Mouse (Mus musculus): ENCODE results near the gene Ntmt1. TPM values are rescaled to one million over a fixed set of nuclear protein-coding genes. Genes with fewer than 3 reads are reported as not detected.

Ntmt1 gene
- 21.2 and 24.8 TPM in 2 replicates for polyA plus RNA-seq (2012; rRNA removed; ENCODE audit: low replicate concordance)

DNA sequence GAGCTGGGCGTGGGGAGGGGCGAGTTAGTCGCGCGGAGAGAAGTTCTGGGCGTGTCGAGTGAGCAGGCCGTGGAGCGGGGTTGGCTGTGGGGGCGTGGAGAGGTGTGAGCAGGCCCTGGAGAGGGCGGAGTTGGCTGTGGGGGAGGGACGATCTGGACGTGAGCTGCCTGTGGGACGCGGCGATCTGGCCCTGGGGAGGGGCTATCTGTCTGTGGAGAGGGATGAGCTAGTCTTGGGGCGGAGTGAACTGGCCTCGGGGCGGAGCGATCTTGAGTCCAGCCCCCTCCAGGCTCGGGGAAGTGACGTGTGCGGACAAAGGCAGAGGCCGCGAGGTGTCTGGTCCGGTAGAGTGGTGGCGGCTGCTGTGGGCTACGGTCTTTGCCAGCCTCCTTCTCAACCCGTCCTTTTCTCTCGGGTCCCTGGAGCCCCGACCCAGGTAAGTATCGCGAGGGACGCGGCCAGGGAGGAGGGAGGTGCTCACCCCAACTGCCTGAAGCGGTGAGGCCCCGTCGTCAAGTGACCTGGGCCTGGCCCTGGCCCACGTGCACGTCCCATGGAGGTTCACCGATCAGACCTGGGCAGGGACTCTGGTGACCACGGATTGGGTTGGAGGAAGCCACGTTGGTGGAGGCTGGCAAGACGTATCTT, at the start of gene Ntmt1:
TSS of gene Ntmt1 (plus strand) at position 179 of the 648 bp plus-strand sequence.

GRCm38 (mm10) chr2:30803604-30804003, 4.0 kb upstream of the Ntmt1 start, which contains the start of gene 1700001O22Rik:
Gene 1700001O22Rik, minus strand, starts transcription at chr2:30803661.

DNA sequence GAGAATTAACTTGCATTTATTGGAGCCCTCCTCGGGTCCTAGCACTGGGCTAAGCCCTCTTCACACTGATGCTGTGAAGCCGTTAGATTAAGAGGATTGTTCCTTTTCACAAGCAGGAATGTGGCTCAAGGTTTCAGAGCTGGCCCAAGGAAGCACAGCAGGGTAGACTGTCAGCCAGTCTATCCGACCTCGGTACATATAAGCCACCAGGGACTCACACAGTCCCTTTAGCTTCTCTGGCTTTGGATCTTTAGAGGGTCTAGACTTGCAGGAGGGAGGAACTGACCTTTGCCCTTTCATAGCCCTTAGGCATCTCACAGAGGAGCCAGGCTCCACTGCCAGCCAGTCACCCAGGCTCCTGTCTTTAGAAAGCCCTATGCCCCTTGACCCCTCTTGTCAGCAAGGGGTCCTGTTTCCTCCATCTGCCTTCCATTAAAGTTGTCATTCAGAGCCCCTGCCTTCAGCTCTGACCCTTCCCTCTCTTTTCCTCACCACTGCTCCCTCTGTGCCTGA, 22.7 kb downstream of the Ntmt1 start, which contains the start of gene Asb6:
TSS of gene Asb6 (minus strand) at position 51 of the 513 bp plus-strand sequence.

DNA sequence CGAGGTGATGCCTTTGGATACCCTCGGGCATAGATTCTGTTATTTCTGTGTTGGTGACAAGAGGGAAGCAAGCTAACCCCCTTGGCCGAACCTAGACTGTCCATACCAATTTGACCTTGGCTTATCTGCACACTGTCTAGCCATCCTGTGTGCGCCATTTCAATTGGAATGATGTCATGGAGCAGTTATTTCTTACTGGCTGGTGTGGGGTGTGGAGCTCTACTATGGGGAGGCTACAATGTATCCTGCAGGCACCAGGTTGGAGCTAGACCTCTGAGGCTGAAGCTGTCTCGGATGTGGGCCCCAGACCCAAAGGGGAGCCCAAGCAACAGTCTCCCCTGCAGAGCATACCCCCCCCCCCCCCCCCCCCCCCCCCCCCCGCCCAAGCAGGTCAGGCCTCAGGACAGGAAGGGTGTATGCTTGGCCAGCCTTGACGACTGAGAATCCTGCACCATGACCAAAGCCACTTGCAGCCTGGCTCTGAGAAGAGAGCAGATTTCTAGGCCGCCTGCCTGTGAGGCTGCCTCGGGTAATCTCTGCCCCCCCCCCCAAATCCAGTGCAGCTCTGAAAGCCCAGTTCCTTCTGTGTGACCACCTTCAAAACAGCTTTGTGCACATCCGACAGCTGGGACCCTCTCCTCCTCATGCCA, 26.9 kb downstream of the Ntmt1 start, which contains the start of gene Prrx2:
TSS of gene Prrx2 (plus strand) at position 600 of the 650 bp plus-strand sequence.

Other genes starting within 250 kb of the Ntmt1 start
- 0.85 TPM in 1 of 2 replicates, not detected in the other for gene Cstad, start 212.8 kb upstream of the Ntmt1 start, polyA plus RNA-seq (2012; rRNA removed; ENCODE audit: low replicate concordance)
- gene 1700001O22Rik, start 4.2 kb upstream of the Ntmt1 start, polyA plus RNA-seq (2012; rRNA removed; ENCODE audit: low replicate concordance) = 0.64 and 3.4 TPM in 2 replicates
- gene Asb6, start 22.5 kb downstream of the Ntmt1 start, polyA plus RNA-seq (2012; rRNA removed; ENCODE audit: low replicate concordance) = 25.1 and 27.8 TPM in 2 replicates
- gene Prrx2, start 27.1 kb downstream of the Ntmt1 start, polyA plus RNA-seq (2012; rRNA removed; ENCODE audit: low replicate concordance) = 3.2 and 4.0 TPM in 2 replicates
- gene Ptges, start 122.0 kb downstream of the Ntmt1 start, polyA plus RNA-seq (2012; rRNA removed; ENCODE audit: low replicate concordance) = 12.7 and 14.5 TPM in 2 replicates
- 12.3 and 19.9 TPM in 2 replicates for gene Tor1b, start 145.1 kb downstream of the Ntmt1 start, polyA plus RNA-seq (2012; rRNA removed; ENCODE audit: low replicate concordance)
- 66.2 and 88.2 TPM in 2 replicates for gene Tor1a, start 160.1 kb downstream of the Ntmt1 start, polyA plus RNA-seq (2012; rRNA removed; ENCODE audit: low replicate concordance)
- gene BC005624, start 174.4 kb downstream of the Ntmt1 start, polyA plus RNA-seq (2012; rRNA removed; ENCODE audit: low replicate concordance) = 4.2 and 6.4 TPM in 2 replicates
- gene Usp20, start 174.5 kb downstream of the Ntmt1 start, polyA plus RNA-seq (2012; rRNA removed; ENCODE audit: low replicate concordance) = 5.2 and 11.9 TPM in 2 replicates

All from duodenum, adult 2 months (tissue).